Mouse (Mus musculus) kidney, adult 2 months (tissue): ENCODE measurements around the gene Gm11564.
"Not testable (repeated sequence)": the region's sequence is repeated elsewhere in the genome, so short reads cannot be mapped to it uniquely, and the experiment has no call there.

Experiments used
- CTCF ChIP-seq: fragments of 200-500 bp; conservative IDR thresholded peaks from 2 replicates; pipeline ENCODE4 v1.5.1; 2011; ENCODE audit warnings: low read depth, mild to moderate bottlenecking, control low read depth, low read length, moderate library complexity, mixed read lengths; ENCODE audit not compliant: insufficient read depth, insufficient read length
- POLR2A ChIP-seq: fragments of 200-500 bp; IDR thresholded peaks from one replicate; pipeline ENCODE4 v1.6.1; 2011; ENCODE audit warnings: low read depth, low read length, control low read depth

- TF ChIP-seq POLR2A, CTCF: not testable (repeated sequence)
Observed at GRCm38 (mm10) chr11:99804346-99804745, 11.1 kb downstream of the Gm11564 start, which contains the start of gene Gm11554.
